Mouse (Mus musculus) skeletal muscle tissue, adult 2 months (tissue): ENCODE data around the gene Foxp4.
A peak's percentile ranks its signal among the peaks of the same experiment; 100 is the strongest.
"Not testable (repeated sequence)": the region's sequence is repeated elsewhere in the genome, so short reads cannot be mapped to it uniquely, and the experiment has no call there.

Experiments
- DNase-seq: peaks from one replicate; pipeline ENCODE4 v3.0.0-alpha.2; 2012; ENCODE audit warnings: low read depth, low spot score

The Foxp4 gene

DNA sequence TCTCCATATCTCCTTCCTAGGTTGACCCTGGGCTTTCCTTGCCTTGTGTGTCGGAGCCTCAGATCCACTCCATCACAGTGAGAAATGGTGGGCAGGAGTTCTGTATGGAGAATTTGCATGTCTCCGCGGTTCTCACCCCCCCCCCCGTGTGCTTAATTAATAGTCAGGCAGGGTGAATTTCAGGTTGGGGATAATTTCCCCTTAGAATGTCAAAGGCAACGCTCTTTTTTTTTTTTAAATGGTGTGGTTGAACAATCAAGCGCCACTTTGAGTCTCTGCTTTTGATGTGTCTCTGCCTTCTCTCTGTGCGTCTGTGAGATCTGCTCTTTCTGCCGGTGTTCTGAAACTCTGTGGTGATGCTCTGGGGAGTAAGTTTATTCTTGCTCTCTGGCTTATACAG lies 69.5 kb downstream of the Foxp4 start:
- DNase-seq, result no peak

DNA sequence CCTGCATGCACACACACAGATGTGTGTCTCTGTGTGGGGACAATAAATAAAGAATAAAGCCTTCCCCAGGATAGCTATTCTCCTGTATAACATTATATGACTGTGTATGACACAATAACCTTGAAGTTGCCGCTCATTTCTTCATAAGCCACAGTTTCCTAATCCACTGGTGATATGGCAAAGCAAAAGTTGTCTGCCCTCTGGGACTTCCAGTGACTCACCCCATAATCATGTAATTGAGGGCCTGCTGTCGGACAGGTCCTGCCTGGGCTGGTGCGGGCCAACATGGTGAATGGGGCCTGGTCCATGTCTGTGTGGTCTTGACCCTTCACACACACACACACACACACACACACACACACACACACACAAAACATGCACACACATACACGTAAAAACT lies 70.7 kb downstream of the Foxp4 start:
- no peak for DNase-seq

DNA sequence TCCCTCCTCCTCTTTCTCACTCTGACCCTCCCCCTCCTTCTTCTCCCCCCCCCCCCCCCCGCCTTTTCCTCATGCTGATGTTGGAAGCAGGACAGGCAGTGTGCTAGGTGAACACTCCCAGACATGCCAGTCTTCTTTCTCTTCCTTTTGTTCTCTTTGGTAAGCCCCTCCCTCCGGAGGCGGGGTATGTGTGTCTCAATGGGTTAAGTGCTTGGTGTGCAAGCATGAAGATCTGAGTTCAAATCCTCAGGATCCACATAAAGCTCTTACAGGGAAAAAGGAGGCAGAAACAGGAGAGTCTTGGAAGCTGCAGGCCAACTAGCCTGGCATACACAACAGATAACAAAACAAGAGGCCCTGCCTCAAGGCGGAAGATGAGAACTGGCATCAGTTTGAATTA lies 71.1 kb downstream of the Foxp4 start:
- no peak for DNase-seq

DNA sequence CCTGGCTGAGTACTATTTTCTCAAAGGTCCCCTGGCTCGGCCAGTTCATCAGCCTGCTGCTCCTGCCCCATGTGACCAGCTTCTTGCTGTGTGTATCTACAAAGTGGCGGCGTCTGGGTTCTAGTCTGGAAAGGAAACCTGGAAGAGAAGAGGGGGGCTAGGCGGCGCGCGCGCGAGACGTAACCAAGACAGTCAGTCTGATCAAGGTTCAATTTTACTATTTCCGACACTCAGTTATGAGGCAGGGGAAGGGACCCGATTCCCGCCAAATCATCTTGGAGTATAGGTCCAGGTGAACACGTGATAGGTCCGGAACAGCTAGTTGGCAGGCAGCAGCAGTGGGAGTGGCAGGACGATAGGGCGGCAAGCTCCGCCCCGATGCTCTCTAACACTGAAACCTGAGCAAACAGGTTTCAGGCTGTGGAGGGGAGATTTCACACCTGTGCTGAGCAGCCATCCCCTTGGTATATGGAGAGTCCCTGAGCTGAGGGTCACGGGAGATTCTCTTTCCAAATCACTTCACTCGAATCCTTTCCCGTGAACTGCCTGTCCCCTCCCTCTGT lies 72.6 kb downstream of the Foxp4 start:
- DNase-seq, result not testable (repeated sequence)

DNA sequence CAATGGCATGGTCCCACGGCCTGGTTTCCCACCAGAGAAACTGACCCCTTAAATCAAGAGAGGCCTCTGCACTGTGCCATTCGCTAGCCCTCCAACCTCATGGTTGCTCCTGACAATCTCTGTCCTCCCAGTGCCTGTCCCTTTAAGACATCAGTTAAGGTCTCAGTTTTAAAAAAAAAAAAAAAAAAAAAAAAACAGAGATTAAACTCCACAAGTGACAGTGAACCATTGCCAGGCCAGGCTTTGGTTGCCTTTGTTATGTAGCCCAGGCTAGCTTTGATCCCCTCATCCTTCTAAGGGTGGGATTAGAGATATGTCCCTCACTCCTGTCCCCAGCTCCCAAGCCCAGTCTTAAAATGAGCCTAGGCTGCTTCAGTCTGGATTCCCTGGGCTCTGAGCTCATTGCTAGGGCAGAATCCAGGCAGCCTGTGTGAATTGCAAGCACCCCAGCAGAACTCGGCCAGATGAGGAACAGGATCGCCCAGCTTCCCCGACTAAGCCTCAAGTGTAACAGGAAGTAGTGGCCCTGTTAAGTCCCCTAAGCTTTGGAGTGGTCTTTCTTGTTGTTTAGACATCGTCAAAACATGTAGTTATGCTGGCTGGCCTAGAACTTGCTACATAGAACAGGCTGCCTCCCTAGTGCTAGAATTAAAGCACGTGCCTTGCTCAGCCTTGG lies 73.7 kb downstream of the Foxp4 start:
- DNase-seq, result no peak

DNA sequence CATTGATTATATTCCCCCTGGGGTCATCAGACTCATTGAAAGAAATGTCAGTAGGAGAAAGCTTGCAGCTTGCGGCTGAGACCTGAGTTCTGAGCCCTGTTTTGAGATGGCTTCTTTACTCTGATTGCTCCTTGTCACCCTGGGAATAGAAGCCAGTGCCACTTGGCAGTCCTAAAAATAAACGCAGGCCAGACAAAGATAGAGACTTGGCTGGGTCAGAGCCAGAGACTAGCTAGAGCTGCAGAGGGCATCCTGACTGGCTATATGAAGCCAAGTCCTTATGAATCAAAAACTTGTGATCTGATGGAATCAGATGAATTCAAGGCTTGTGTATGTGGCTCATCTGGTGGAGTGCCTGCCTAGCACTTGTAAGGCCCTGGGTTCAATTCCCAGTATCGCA lies 74.4 kb downstream of the Foxp4 start:
- DNase-seq, result peak; percentile 78

DNA sequence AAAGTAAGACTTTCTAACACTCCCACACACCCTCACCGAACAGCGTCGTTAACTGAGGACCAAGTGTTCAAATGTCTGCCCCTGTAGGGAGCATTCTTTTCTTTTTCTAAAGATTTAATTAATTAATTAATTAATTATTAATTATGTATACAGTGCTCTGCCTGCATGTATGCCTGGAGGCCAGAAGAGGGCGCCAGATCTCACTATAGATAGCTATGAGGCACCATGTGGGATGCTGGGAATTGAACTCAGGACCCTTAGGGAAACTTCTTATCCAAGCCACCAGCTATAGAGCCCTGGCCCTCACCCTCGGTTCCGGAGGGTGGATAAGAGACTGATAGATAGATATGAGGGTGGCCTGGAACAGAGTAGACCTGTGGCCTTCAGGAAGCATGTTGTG lies 76.5 kb downstream of the Foxp4 start:
- no peak for DNase-seq

DNA sequence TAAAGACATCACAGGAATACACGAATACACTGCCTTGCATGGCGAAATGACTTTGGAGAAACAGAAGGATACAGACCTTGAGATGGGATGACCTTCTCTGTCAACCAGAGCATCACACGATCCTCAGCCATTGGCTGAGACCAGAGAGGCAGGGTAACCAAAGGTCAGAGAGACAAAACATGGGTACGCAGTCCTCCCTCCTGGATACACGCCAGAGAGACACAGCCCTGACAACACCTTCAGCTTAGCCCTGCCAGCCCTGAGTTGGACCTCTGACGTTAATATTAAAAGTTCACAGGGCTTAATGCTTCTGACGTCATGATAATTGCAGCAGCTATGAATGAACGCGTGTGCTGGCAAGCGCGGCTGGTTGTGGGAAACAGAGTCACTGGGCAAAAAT lies 78.8 kb downstream of the Foxp4 start:
- DNase-seq, result no peak

DNA sequence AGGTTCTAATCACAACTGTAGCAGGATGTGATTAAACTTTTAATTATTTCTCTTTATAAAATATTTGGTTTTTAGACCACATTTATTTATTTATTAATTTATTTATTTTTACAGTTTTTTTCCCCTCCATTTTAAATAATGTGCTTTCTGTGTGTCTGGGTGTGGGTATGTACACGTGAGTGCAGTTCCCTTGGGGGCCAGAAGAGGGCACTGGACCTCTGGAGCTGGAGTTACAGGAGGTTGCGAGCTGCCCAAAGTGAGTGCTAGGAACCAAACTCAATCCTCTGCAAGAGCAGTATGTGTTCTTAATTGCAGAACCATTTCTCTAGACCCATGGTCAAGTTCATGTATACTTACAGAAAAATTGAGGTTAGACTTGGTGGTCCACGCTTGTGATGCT lies 81.0 kb downstream of the Foxp4 start:
- DNase-seq, result no peak

DNA sequence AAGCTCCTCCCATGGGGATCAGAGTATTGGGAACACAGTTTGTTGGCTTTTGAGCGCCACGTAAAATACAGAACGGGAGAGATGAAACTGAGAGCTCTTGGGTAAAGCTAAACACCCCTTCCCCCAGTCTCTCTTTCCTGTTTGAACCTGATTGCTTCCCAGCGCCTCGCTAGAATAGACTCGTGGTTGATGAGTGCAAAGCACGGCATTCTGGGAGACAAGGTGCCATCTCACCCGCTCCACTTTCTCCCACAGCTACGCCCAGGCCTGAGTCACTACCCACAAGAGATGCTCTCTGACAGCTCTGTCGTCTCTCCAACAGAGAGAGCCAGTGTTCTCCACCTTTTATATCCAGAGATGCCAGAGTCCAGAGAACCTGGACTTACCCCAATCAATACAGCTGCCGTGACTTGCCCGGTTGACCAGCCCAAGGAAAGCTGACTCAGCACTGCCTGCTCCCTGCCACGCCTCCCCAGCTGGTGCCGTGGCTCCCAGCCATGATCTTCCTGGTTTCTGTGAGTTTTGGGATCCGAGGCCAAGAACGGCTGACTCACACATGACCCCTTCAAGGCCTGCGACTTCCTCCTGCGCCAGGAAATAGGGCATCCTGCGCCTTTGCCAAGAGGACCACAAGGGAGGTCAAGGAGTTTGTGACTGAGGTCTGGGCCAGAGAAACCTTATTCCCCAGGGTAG lies 82.4 kb downstream of the Foxp4 start:
- DNase-seq, result peak; percentile 90

DNA sequence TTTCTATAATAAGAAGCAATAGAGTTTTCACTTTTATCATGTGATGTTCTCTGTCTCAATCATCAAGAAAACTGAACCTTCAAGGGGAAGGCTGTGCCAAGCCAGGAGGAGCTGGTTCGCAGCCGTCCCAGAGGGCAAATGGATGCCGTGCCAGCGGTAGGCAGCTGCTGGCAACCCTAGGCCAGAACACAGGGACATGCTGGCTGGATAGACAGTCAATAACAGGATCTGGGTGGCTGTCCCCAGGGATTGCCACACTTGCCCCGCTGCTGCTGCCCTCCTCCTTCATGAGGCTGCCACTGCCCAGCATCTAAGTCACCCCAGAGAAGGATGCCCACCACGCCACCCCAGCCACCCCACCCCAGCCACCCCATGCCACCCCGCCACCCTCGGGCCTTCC lies 82.9 kb downstream of the Foxp4 start:
- DNase-seq, result peak; percentile 63

DNA sequence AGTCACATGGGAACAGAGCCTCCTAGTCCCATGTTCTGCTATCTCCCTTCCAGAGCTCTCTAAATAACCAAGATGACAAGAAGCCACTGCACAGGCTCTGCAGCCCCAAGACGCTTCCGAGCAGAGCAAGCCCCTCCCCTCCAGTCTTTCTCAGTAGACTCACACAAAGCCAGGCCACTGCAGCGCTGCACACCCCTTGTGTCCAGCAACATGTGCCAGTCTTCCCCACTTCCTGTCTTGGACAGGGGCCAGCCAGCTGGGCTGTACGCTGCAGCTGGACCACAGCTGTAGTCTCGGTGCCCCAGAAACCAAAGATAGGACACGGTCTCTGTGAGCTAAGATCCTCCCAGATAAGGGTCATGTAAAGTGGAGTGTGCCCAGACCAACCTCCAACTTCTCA lies 86.6 kb downstream of the Foxp4 start:
- no peak for DNase-seq

DNA sequence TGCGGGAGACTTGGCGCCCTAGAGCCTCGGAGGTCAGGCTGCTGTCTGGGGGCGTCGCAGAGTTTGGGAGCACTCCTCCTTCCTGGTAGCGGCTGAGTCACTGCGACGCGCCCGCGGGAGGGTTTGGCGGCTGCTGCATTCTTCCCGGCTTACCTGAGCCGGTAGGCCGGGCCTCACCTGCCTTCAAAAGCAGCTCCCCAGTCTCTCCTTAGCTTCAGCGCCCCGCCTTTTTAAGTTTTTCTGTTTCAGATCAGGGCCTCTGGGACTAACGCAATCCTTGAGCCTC lies 90.0 kb downstream of the Foxp4 start, which contains the start of gene Mdfi:
TSS of gene Mdfi (minus strand) at position 210 of the 286 bp plus-strand sequence.
- no peak for DNase-seq

DNA sequence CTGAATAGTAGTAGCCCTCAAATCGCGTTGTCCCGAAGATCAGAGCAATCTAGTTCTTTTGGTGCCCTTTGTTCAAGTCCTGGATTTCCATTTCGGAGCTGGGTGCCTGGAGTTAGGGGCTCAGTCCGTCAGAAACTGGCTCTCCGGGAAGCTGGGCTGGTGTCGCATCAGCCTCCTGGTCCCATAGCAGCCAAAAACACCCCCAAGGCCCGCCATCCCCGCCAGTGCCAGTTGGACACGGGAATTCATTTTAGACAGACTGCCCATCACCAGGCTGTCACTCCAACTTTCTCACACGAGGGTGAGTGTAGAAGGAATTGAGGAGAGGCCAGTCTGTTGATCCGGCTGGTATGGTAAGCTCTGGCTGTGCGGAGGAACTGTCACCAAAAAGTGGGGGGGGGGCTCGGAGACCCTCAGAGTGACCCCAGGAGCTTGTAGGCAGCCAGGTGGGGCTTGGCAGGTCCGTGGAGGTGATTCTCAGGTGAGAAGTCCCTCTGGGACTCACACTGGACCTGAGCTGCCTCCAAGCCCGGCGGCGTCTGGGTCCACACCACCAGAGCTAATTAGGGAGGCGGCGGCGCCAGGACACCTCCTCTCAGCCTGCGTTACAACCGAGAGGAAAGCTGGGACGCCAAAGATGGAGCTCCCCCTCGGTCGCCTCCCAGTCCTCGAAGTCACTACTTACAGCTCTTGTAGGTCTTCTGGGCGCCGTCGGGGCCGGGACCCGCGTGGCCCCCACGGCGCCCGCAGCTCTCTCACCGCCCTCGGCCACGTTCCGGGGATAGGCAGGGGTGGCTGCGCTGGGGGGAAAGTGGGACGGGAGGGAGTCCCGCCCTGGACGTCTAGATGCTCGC lies 90.6 kb downstream of the Foxp4 start:
- DNase-seq, result no peak

DNA sequence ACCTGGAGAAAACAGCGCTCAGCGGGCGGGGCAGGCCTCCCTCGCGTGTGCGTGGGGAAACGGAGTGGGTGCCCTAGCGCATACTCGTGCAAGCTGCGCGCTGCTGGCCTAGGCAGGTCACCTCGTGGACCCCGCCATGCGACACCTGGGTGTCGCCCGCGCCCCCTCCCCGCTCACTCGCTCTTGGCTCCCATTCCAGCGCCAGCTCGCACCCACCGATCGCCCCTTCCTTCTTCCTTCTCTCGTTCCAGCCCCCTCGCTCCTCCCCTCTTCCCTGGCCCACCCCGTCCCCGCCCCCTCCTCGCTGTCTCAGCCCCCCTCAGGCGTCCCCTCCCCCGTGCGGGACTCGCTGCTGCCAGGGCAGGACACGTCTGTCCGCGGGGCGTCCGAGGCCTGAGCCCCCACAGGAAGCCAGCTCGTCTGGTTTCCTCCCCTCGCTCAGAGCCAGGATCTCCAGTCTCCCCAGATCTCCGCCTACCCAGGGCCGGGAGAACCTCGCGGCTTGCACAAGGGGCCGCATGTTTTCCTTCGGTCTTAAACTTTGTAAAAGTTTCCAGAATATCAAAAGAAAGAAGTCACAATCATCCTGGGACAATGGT lies 91.3 kb downstream of the Foxp4 start:
- DNase-seq, result no peak

DNA sequence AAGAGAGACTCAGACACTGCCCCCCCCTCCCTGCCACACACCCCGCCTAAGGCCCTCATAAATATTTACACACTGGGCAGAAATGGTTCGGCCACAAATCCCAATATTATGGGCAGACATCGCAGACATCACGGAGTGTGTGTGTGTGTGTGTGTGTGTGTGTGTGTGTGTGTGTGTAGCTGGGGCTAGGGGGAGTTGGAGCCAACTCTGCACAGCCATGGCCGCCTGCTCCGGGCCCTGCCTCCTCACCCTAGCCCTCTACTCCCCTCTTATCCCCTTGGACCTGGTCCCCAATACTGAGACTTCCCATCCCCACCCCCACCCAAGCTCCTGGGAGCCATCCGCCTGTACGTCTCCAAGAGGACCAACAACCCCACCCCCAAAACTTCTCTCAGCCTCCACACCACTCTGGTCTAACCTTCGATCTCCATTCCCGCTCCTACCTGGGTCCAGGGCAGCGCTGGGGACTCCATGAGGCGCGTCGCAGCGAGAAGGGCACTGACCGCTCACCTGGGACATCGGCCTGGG lies 91.9 kb downstream of the Foxp4 start:
- DNase-seq, result no peak

DNA sequence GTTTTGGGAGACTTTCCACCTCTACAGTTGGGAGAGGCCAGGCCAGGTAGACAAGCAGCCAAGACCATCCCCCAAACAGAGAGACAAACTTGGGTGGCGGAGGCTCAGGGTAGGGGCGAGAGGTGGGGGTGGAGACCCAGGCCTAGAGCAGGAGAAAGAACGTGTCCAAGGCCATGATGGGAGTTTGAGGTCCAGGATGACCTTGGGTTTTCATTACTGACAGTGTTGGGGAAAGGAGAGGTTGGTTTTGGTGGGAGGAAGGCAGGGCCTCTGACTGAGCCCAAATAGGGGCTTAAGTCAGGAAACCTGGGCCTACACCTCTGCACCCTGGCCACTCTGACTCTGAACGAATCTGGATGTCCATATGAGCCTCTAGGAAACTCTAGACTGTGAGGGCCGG lies 92.7 kb downstream of the Foxp4 start:
- no peak for DNase-seq

DNA sequence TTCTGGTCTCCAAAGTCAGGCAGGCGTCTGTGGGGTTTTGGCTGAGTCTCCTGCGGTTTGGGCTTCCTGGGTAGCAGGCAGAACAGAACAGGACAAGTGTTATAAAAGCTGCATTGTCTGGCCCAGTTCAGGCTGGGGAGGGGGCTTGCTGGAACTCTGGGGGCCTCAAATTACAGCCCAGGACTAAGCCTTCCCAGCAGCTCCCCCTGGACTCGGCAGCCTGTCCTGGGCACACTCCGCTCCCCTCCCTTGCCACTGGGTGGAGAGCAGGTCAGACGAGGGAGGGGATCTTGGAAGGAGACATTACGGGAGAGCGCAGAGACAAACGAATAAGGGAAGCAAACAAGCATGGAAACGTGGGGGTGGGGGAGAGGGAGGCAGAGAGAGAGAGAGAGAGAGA lies 93.3 kb downstream of the Foxp4 start:
- DNase-seq, result no peak

DNA sequence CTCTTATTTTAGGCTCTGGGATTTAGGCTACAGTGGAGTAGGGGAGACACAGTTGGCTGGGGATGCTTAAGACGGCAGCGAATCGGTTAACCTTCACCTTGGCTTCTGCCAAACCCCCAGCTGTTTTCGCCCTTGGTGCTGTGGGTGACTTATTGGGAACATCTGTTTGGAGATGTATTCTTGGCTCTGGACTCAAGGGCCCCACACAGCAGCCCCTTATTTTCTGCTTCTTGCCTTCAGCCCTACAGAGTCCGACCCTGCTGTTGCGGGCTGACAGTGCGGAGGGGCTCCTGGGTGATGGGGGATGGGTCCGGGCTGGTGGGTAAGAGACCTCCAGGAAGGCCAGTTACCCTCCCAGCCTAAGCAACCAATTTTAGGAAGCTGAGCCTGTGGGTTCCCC lies 103.1 kb downstream of the Foxp4 start:
- no peak for DNase-seq

DNA sequence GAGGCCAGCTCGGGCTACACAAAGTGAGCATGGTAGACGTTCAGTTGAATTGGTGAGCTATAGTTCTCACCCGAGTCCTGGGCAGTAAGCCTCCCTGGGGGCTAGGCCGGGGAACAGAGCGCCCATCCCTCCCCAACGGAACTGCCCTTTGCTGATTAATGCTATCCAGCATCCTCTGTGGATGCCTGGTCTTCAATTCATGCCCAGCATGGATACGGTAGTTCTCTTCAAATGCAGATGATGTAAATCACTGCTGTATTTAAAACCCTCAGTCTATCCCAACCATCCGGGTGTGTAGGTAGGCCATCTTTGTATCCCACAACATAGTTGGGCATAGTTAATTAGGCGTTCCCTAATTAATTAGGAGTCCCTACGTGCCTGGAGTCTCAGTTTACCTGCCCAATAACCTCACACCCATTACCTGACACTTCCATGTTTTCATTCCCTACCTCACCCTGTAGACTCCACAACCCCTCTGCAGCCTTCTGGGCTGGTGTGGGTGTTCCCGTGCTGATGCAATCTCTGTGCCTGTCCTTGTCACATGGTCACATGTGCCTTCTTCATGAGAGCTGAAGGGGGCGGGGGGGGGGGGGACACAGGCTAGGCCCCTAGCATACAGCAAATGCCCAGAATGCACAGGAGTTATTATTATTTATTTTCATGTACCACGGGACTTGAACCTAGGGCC lies 106.3 kb downstream of the Foxp4 start:
- no peak for DNase-seq
